Mouse (Mus musculus): Measurements from ENCODE around the gene Ccdc34. TPM values are rescaled to one million over a fixed set of nuclear protein-coding genes. Genes with fewer than 3 reads are reported as not detected.
A peak's percentile ranks its signal among the peaks of the same experiment; 100 is the strongest.

Gene Ccdc34
- 10 to 100 TPM; 13.4 to 16.5 (median 15.5) TPM for total RNA-seq (2022)

GRCm38 (mm10) chr2:110017616-110018505, at the start of gene Ccdc34:
TSS of gene Ccdc34 (plus strand) at chr2:110017817.
- peak; percentile 86 to 89 for DNase-seq (ENCODE audit: low spot score in 2 of 2)

DNA sequence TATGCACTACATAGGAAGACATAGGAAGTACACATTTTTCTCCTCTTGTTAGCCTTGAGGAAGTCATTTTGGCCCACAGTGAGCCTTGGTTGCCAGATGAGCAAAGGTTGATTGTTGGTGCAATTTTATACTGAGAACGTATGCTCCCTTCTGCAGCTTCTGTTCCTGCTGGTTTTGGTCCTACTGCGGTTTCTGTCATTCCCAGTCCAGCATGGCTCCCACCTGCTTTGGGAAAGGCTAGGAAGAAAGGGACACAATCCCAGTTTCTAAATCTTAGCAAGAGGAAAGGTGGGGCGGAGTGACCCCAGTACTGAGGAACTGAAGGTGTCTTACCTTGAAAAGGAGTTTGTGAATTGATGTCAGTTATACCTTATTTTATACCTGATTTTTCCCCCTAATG, 48.2 kb upstream of the Ccdc34 start:
- DNase-seq (ENCODE audit: low spot score in 2 of 2) = no peak

GRCm38 (mm10) chr2:109969926-109970532, 47.6 kb upstream of the Ccdc34 start:
- DNase-seq (ENCODE audit: low spot score in 2 of 2) = no peak

DNA sequence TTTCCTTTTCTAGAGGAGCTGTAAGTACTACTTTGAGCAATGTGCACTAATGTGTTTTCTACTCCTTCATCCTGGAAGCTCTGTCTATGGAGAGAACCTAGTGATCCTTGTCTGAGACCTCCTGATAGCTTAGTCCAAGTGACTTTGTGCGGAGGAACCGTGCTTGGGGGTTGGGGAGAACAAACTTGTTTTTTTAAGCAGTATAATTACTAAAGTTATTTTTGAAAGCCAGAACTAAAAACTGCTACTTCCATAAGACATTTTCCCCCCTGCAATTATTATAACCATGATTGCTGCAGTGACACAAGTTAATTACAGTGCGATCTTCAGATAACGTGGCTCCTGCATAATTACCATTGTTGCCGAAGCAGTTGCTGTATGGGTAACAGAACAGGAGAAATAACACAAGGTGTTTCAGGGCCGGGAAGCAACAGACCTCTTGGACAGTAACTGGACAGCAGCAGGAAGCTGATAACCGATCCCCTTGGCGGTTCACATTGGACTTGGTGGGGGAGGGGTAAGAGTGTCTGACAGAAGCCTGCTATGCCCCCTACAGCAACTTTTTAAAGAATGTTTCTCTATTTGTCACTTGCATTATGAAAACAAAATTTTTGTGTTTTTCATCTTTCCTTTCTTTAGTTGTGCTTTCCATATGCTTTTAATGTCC, 46.7 kb upstream of the Ccdc34 start:
- DNase-seq (ENCODE audit: low spot score in 2 of 2) = no peak

DNA sequence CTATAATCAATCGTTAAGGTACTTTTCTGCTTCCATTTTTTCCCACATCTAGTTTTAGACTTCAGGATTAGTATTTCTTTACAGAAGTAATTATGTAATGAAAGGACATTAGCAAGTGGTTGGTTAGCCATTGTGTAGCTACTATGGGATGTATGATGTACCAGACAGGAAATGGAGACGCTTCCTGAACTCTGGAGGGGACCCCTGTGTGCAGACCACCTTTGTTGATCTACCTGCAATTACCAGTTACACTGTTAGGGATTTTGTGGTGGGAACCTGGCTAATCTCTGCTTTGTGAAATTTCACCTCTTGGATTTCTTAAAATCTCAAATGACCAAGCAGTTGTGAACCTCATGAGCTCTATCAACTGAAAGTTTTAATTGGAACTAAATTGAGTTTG, 45.3 kb upstream of the Ccdc34 start:
- DNase-seq (ENCODE audit: low spot score in 2 of 2) = no peak

- no peak for DNase-seq (ENCODE audit: low spot score in 2 of 2)
These were observed 44.7 kb upstream of the Ccdc34 start for GRCm38 (mm10) chr2:109972922-109973321.

DNA sequence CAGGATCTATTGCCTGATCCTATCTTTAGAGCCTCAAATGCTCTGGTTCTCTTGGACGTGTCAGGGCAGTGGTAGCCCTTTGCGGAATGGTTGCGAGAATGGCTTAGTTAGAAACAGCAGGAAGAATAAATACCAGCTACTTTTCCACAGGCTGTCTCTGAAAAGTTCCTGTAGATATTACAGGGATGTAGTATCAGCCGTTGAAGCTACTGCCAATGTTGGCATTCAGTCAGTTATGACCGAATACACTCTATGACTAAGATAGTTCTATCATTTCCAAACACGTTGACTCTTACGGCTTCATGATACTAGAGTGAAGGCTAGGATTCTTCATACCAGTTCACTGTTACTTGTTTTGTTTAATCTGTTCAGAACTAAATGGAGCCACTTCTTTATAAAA, 42.8 kb upstream of the Ccdc34 start:
- DNase-seq (ENCODE audit: low spot score in 2 of 2) = no peak

- DNase-seq (ENCODE audit: low spot score in 2 of 2) = no peak
These were observed 41.4 kb upstream of the Ccdc34 start for GRCm38 (mm10) chr2:109976181-109976580.

DNA sequence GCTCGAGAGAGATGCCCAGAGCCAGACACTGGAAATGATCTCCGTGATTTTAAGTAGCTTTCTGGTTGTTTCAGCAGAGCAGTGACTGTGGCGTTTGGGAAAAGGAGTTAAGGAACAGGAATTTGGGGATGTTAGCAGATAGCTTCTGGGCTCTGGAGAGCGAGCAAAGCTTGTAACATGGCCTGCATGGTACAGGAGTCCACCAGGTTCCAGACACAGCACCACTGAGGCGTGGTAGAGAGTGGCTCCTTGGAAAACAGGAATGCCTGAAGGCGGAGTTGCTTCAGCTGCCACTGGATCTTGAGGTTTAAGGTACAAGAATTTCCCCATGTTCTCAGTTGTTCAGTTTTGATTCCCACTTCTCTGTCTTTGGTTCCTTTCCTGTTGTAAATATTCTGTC, 40.3 kb upstream of the Ccdc34 start:
- DNase-seq (ENCODE audit: low spot score in 2 of 2) = no peak

DNA sequence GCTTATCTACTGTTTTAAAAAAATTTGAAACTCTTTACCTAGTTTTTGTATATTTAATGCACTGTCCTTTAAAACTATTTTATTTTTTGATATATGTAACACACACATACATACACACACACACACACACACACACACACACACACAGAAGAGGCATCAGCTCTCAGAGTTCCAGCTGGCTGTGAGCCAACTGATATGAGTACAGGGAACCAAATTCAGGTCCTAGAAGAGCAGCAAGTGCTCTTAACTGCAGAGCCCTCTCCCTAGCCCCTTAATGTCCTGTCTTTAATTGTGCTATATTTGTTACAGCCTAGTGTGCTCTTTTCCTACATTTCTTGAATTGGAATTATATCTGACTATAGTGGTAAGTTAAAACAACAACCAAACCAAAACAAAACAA, 38.4 kb upstream of the Ccdc34 start:
- DNase-seq (ENCODE audit: low spot score in 2 of 2) = no peak

DNA sequence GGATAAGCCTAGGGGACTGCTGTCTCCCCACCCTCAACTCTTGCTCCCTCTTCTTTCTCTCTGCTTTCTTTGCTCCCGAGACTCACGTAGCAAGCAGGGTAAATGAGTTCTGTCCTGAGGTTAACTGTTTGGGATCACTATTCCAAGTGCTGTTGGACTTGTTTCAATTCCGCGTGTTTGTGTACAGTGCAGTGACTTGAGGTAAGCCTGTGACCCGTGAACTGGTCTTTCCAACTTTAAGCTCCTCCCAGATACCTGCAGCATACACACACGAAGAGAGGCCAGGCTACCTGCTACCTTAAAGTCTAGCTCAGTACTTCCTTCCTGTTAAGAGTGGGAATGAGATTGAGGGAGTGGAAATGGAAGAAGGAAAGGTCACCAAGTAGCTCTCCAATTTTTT, 34.2 kb upstream of the Ccdc34 start:
- DNase-seq (ENCODE audit: low spot score in 2 of 2) = no peak

- DNase-seq (ENCODE audit: low spot score in 2 of 2) = no peak
These were observed 32.7 kb upstream of the Ccdc34 start for GRCm38 (mm10) chr2:109984930-109985329.

GRCm38 (mm10) chr2:109985560-109985959, 32.1 kb upstream of the Ccdc34 start:
- DNase-seq (ENCODE audit: low spot score in 2 of 2) = no peak

DNA sequence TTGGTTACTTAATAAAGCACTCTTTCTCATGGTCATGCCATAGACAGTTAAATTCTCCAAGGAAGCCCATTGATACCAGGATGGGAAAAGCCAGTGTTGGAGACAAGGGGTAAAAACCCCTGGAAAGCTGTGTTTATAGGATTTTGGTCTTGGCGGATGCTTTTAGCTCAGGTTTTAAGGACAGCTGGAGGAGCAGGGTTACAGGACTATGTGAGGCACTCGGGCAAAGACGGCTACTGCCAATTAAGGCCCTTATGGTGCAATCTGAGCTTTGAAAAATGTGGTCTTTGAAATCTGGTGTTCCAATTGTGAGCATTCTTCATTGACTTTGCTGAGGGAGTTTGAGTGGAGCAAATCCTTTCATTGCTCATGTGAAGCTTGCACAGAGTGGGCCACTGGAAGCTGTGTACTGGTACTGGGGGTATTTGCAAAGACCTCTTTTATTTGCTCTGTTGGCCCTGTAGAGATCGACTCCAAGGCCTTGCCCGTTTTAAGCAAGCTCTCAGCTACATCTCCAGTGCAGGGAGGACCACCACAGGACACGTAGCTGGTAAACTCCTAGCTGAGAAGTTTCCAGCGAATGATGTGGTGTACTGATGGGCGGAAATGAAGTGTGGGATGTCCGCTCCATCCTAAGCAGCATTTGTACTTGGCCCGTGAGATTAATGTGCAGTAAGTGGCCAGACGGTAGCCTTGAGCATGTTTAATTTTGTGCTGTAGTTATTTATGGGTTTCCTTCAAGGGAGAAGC, 31.4 kb upstream of the Ccdc34 start:
- no peak for DNase-seq (ENCODE audit: low spot score in 2 of 2)

DNA sequence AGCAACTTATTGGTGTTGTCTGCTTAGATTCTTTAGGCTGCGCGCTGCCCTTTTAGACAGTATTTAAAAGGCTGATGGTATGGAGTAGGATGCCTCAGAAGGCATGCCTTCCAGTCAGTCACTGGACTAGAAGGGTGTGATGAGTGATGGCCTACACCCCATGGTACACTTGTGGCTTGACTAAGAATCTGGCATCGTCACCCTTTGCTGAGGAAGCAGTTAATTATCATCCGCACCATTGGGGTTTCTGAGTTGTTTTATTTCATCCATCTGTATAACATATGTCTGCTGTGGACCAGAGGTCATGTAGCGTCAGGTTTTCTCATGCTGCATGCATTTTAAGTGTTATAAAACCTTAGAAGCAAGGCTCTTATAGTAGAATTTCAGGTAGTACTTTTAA, 29.7 kb upstream of the Ccdc34 start:
- no peak for DNase-seq (ENCODE audit: low spot score in 2 of 2)

DNA sequence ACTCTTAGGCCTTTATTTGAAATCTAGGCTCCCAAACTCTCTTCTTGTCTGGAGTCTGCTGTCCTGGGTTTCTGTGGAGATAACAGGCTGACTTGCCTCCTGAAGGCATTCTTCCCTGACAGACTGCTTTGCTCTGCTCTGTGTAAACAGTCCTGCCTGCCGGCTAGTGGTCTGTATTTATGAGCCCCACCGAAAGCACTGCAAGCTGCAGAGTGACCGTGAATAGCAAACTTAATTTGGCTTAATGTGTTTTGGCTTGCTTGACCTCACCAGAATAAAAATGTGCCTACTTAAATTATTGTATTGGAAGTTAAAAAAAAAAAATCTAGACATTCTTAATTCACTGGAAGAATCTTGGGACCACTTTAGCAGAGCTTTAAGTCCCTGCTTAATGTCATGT, 28.4 kb upstream of the Ccdc34 start:
- DNase-seq (ENCODE audit: low spot score in 2 of 2) = no peak

- DNase-seq (ENCODE audit: low spot score in 2 of 2) = no peak
These were observed 27.7 kb upstream of the Ccdc34 start for GRCm38 (mm10) chr2:109989679-109990473.

DNA sequence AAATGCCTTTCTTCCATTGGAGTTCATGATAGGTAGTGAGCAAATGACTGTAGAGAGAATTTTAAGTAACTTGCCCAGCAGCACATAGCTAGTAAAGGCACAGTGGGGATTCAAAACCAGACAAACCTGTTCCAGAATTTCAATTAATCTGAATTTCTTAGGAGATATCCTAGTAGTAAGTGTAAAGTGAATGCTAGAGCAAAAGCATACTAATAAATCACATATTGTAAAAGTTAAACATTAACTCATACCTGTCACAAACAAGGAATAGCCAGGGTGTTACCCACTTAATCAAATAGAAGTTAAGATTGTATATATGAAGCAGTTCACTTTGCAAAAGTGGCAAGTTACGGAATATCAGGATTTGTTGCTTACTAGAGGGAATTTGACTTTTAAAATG, 25.9 kb upstream of the Ccdc34 start:
- no peak for DNase-seq (ENCODE audit: low spot score in 2 of 2)

GRCm38 (mm10) chr2:109992448-109993073, 25.1 kb upstream of the Ccdc34 start:
- no peak for DNase-seq (ENCODE audit: low spot score in 2 of 2)

DNA sequence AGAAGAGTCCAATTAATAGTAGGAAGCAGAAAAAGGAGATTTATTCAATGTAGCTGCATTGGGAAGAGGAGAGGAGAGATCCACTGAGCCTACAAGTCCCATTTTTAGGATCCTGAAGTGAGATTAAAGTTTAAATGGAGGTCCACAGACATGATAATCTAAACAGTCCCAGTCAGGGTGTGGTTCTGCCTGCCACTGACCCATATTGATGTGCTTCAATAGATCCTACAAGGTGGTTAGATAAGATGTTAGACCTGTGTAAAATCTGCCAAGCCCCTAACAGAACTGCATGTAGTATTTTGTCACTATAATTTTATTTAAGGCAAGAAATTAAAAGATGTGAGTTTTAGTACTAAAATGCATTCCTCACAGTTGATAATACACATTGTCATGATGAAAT, 24.2 kb upstream of the Ccdc34 start:
- DNase-seq (ENCODE audit: low spot score in 2 of 2) = no peak

Measured in layer of hippocampus, adult 8-10 months (tissue).